Mouse (Mus musculus) heart, postnatal 0 days (tissue): ENCODE measurements around the gene Bloc1s6. TPM values are rescaled to one million over a fixed set of nuclear protein-coding genes. Genes with fewer than 3 reads are reported as not detected.

Experiments
- ATAC-seq: fragments of 200-750 bp; cut with Nextera tagmentation; 2 replicates; pipeline ENCODE4 v1.8.0; 2017; ENCODE audit warnings: low read depth, moderate number of reproducible peaks, moderate library complexity; ENCODE audit not compliant: insufficient read depth
- DNase-seq: peaks from one replicate; pipeline ENCODE4 v3.0.0-alpha.2; 2016; ENCODE audit warnings: low spot score
- H3K27ac ChIP-seq: fragments of 300-500 bp; sonication (generic); 2 replicates; pipeline ENCODE4 v1.5.1; 2014; ENCODE audit warnings: low read depth, mild to moderate bottlenecking
- H3K27me3 ChIP-seq: fragments of 300-500 bp; sonication (generic); 2 replicates; pipeline ENCODE4 v1.6.1; 2014; ENCODE audit warnings: low read length, mixed read lengths; ENCODE audit not compliant: control insufficient read depth, insufficient read depth
- H3K36me3 ChIP-seq: fragments of 300-500 bp; sonication (generic); replicated peaks from 2 replicates; pipeline ENCODE4 v1.6.1; 2014; ENCODE audit warnings: low read length, mixed read lengths; ENCODE audit not compliant: control insufficient read depth, insufficient read depth
- H3K4me1 ChIP-seq: fragments of 300-500 bp; sonication (generic); 2 replicates; pipeline ENCODE4 v1.6.1; 2014; ENCODE audit warnings: antibody characterized with exemption; ENCODE audit not compliant: control insufficient read depth, insufficient read depth
- H3K4me2 ChIP-seq: fragments of 300-500 bp; sonication (generic); 2 replicates; pipeline ENCODE4 v1.6.1; 2014; ENCODE audit warnings: low read depth, mild to moderate bottlenecking, low read length, moderate library complexity
- H3K4me3 ChIP-seq: fragments of 300-500 bp; sonication (generic); 2 replicates; pipeline ENCODE4 v1.5.1; 2014; ENCODE audit warnings: low read depth, low read length
- H3K9ac ChIP-seq: fragments of 300-500 bp; sonication (generic); replicated peaks from 2 replicates; pipeline ENCODE4 v1.6.1; 2014; ENCODE audit warnings: low read depth, low read length, mixed read lengths
- H3K9me3 ChIP-seq: fragments of 300-500 bp; sonication (generic); replicated peaks from 2 replicates; pipeline ENCODE4 v1.6.1; 2016; ENCODE audit warnings: low read length; ENCODE audit not compliant: control insufficient read depth
- CTCF ChIP-seq: IDR thresholded peaks from 2 replicates; pipeline ENCODE4 v1.5.1; 2016; ENCODE audit warnings: antibody characterized with exemption, control low read depth, low read depth
- EP300 ChIP-seq: IDR thresholded peaks from 2 replicates; pipeline ENCODE4 v1.6.1; 2016; ENCODE audit warnings: antibody characterized with exemption, low read depth
- WGBS: fragments of 180-500 bp; shearing (Covaris S2); extraction: QIAGEN DNeasy Blood & Tissue Kit; methylation state at CpG from one replicate; pipeline ENCODE4 v1.1.7; 2014; 5-methylcytosine and 5-hydroxymethylcytosine counted together
- polyA plus RNA-seq: library from polyadenylated mRNA; unstranded; fragments of >200 nt; fragmentation: Nextera tagmentation; extraction: Ambion mirVana; gene quantifications from 2 replicates; pipeline ENCODE4 v1.2.1, GENCODE M21; 2015
- total RNA-seq: library from RNA; depleted of rRNA; stranded (reverse); fragments of >200 nt; gene quantifications from 2 replicates; pipeline ENCODE4 v1.2.3, GENCODE M21; 2014; ENCODE audit warnings: low replicate concordance

Gene Bloc1s6
- total and polyA plus RNA-seq, 2 experiments from 2014 or later, result 16.5 to 28.6 TPM

- WGBS, result under 1% methylated on average over 46 of the region's 46 CpGs
- Histone ChIP-seq H3K4me3 (peak within 1 kb of the TSS; percentile 60), H3K36me3 (no peaks in the 10 kb centered on the region), H3K9ac (peak within 1 kb of the TSS; percentile 67), H3K4me2 (peak within 1 kb of the TSS; percentile 95), H3K27ac (no peak within 1 kb of the TSS), H3K9me3 (no peaks in the 10 kb centered on the region), H3K4me1 (no peaks in the 10 kb centered on the region), H3K27me3 (no peaks in the 10 kb centered on the region)
- peak; percentile 65 for DNase-seq
- peak; percentile 93 for ATAC-seq
- 0 out of 2 replicates have a peak, but pooled peaks have one; percentile 5 for TF ChIP-seq CTCF
- no peak for TF ChIP-seq EP300
These were observed 26.9 kb downstream of the Bloc1s6 start, which contains the start of gene Sqor for GRCm38 (mm10) chr2:122765071-122765793. Gene Sqor (plus strand): TSS chr2:122765237.

GRCm38 (mm10) chr2:122765794-122766145 is 27.5 kb downstream of the Bloc1s6 start:
- Histone ChIP-seq H3K27me3 (no peaks in the 10 kb centered on the region), H3K4me3 (peak overlapping the region; percentile 60), H3K36me3 (no peaks in the 10 kb centered on the region), H3K27ac (no peak overlapping the region), H3K4me2 (peak overlapping the region; percentile 95), H3K4me1 (no peaks in the 10 kb centered on the region), H3K9ac (peak overlapping the region; percentile 67), H3K9me3 (no peaks in the 10 kb centered on the region)
- ATAC-seq (no peak), DNase-seq (no peak)
- no peak for TF ChIP-seq EP300
- TF ChIP-seq CTCF, result no peak
- WGBS, result 54% methylated on average over 3 of the region's 3 CpGs

GRCm38 (mm10) chr2:122771002-122771401 is 32.7 kb downstream of the Bloc1s6 start:
- Histone ChIP-seq H3K36me3 (no peaks in the 10 kb centered on the region), H3K4me3 (no peak overlapping the region), H3K4me2 (no peak overlapping the region), H3K27me3 (no peaks in the 10 kb centered on the region), H3K9me3 (no peaks in the 10 kb centered on the region), H3K4me1 (no peaks in the 10 kb centered on the region), H3K27ac (0 out of 2 replicates have a peak overlapping the region, but pooled peaks have one; percentile 1), H3K9ac (no peak overlapping the region)
- WGBS, result 62% methylated on average over 2 of the region's 2 CpGs
- ATAC-seq (peak; percentile 49), DNase-seq (peak; percentile 25)
- TF ChIP-seq EP300 (no peak), CTCF (no peak)

GRCm38 (mm10) chr2:122772899-122773298 is 34.6 kb downstream of the Bloc1s6 start:
- TF ChIP-seq CTCF, result no peak
- no peak for TF ChIP-seq EP300
- Histone ChIP-seq H3K27me3 (no peaks in the 10 kb centered on the region), H3K9me3 (no peaks in the 10 kb centered on the region), H3K4me2 (no peak overlapping the region), H3K36me3 (no peaks in the 10 kb centered on the region), H3K27ac (no peak overlapping the region), H3K4me3 (no peak overlapping the region), H3K4me1 (no peaks in the 10 kb centered on the region), H3K9ac (no peak overlapping the region)
- ATAC-seq (no peak), DNase-seq (no peak)
- 77% methylated on average over 1 of the region's 1 CpGs for WGBS

- ATAC-seq (no peak), DNase-seq (no peak)
- Histone ChIP-seq H3K27me3 (no peaks in the 10 kb centered on the region), H3K4me3 (no peak overlapping the region), H3K27ac (no peak overlapping the region), H3K36me3 (no peaks in the 10 kb centered on the region), H3K4me1 (no peaks in the 10 kb centered on the region; the same call in 1 of the 2 replicates), H3K9ac (no peak overlapping the region), H3K4me2 (no peak overlapping the region), H3K9me3 (no peaks in the 10 kb centered on the region)
- TF ChIP-seq CTCF, result no peak
- no peak for TF ChIP-seq EP300
- WGBS, result 70% methylated on average over 1 of the region's 1 CpGs
These were observed 37.2 kb downstream of the Bloc1s6 start for GRCm38 (mm10) chr2:122775491-122775890.
